Mouse (Mus musculus) hindbrain, embryonic 11.5 days (tissue): ENCODE measurements around the gene Apba3. TPM values are rescaled to one million over a fixed set of nuclear protein-coding genes. Genes with fewer than 3 reads are reported as not detected.

Source experiments
- ATAC-seq: fragments of 200-750 bp; cut with Nextera tagmentation; 2 replicates; pipeline ENCODE4 v1.8.0; 2017; ENCODE audit warnings: mild to moderate bottlenecking, moderate TSS enrichment, moderate library complexity; ENCODE audit not compliant: low FRiP score
- DNase-seq: peaks from one replicate; pipeline ENCODE4 v3.0.0-alpha.2; 2015; ENCODE audit warnings: low spot score
- H3K27ac ChIP-seq: fragments of 300-500 bp; sonication (generic); 2 replicates; pipeline ENCODE4 v1.5.1; 2014; ENCODE audit warnings: mild to moderate bottlenecking, low read depth, low read length
- H3K27me3 ChIP-seq: fragments of 300-500 bp; sonication (generic); 2 replicates; pipeline ENCODE4 v1.6.1; 2014; ENCODE audit warnings: mild to moderate bottlenecking, low read length, moderate library complexity, mixed read lengths; ENCODE audit not compliant: control insufficient read depth, insufficient read depth
- H3K36me3 ChIP-seq: fragments of 300-500 bp; sonication (generic); 2 replicates; pipeline ENCODE4 v1.6.1; 2014; ENCODE audit warnings: mild to moderate bottlenecking, low read length, moderate library complexity, mixed read lengths; ENCODE audit not compliant: control insufficient read depth, insufficient read depth
- H3K4me1 ChIP-seq: fragments of 300-500 bp; sonication (generic); replicated peaks from 2 replicates; pipeline ENCODE4 v1.6.1; 2014; ENCODE audit warnings: low read length, mixed read lengths; ENCODE audit not compliant: control insufficient read depth, insufficient read depth
- H3K4me2 ChIP-seq: fragments of 300-500 bp; sonication (generic); replicated peaks from 2 replicates; pipeline ENCODE4 v1.6.1; 2014; ENCODE audit warnings: mild to moderate bottlenecking, low read depth, low read length
- H3K4me3 ChIP-seq: fragments of 300-500 bp; sonication (generic); 2 replicates; pipeline ENCODE4 v1.5.1; 2014; ENCODE audit warnings: low read depth, low read length
- H3K9ac ChIP-seq: fragments of 300-500 bp; sonication (generic); 2 replicates; pipeline ENCODE4 v1.6.1; 2014; ENCODE audit warnings: low read depth, low read length
- H3K9me3 ChIP-seq: fragments of 300-500 bp; sonication (generic); 2 replicates; pipeline ENCODE4 v1.6.1; 2016; ENCODE audit warnings: low read length; ENCODE audit not compliant: control insufficient read depth
- WGBS: fragments of 180-500 bp; shearing (Covaris S2); extraction: QIAGEN DNeasy Blood & Tissue Kit; methylation state at CpG from one replicate; pipeline ENCODE4 v1.1.7; 2014; 5-methylcytosine and 5-hydroxymethylcytosine counted together
- polyA plus RNA-seq: library from polyadenylated mRNA; unstranded; fragments of >200 nt; fragmentation: Nextera tagmentation; extraction: Ambion mirVana; gene quantifications from 2 replicates; pipeline ENCODE4 v1.2.1, GENCODE M21; 2014

Apba3 gene
- polyA plus RNA-seq, 1 experiment from 2014 or later: 32.1 TPM

DNA sequence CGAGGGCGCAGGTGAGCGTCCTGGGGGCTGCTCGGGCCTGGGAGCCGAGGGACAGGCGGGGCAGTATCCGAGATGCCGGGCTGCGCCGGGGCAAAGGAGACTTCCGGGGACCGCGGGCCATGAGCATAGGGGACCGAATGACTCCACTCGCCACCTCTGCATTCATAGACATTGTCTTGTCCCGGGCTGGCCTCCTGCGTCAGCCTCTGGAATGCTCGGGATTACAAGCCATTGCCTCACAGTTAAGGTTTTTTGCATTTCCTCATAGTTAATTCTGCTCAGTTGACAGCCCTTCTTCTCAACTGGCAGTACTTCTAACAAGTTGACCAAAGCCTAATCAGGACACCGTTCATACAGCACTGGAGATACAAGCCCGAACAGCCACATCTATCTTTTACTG is 54.7 kb downstream of the Apba3 start:
- ATAC-seq: peak; percentile 0
- no peaks in the 10 kb centered on the region for H3K27me3 ChIP-seq
- H3K4me1 ChIP-seq: peaks cover 15% of the 10 kb centered on the region
- H3K4me3 ChIP-seq: peak overlapping the region; percentile 99
- DNase-seq: no peak
- peak overlapping the region; percentile 78 for H3K4me2 ChIP-seq
- H3K9ac ChIP-seq: peak overlapping the region; percentile 90
- no peaks in the 10 kb centered on the region for H3K9me3 ChIP-seq
- 4% methylated on average over 20 of the region's 20 CpGs for WGBS
- peak overlapping the region; percentile 80 for H3K27ac ChIP-seq
- peaks cover 20% of the 10 kb centered on the region for H3K36me3 ChIP-seq

- Histone ChIP-seq H3K4me1 (peaks cover 13% of the 10 kb centered on the region), H3K4me2 (0 out of 2 replicates have a peak overlapping the region, but pooled peaks have one; percentile 78), H3K9me3 (no peaks in the 10 kb centered on the region), H3K9ac (no peak overlapping the region), H3K36me3 (peaks cover 26% of the 10 kb centered on the region), H3K27me3 (no peaks in the 10 kb centered on the region), H3K27ac (no peak overlapping the region), H3K4me3 (peak overlapping the region; percentile 99; the same call in 1 of the 2 replicates)
- no peak for ATAC-seq
- DNase-seq: no peak
- 94% methylated on average over 27 of the region's 27 CpGs for WGBS
These were observed 55.7 kb downstream of the Apba3 start for GRCm38 (mm10) chr10:81322444-81322843.

Other genes starting within 250 kb of the Apba3 start
- gene Diras1, start 241.3 kb upstream of the Apba3 start, polyA plus RNA-seq: 3.4 and 5.8 TPM in 2 replicates
- 9.2 and 11.0 TPM in 2 replicates for gene Slc39a3, start 229.5 kb upstream of the Apba3 start, polyA plus RNA-seq
- gene Sgta, start 206.8 kb upstream of the Apba3 start, polyA plus RNA-seq: 200 and 210 TPM in 2 replicates
- 44.1 and 46.4 TPM in 2 replicates for gene Thop1, start 196.9 kb upstream of the Apba3 start, polyA plus RNA-seq
- gene Creb3l3, start 168.1 kb upstream of the Apba3 start, polyA plus RNA-seq: 0.23 and 0.49 TPM in 2 replicates
- 201 and 203 TPM in 2 replicates for gene Map2k2, start 161.0 kb upstream of the Apba3 start, polyA plus RNA-seq
- gene Zbtb7a, start 131.7 kb upstream of the Apba3 start, polyA plus RNA-seq: 6.6 and 7.9 TPM in 2 replicates
- 52.7 and 54.1 TPM in 2 replicates for gene Pias4, start 99.0 kb upstream of the Apba3 start, polyA plus RNA-seq
- 380 and 413 TPM in 2 replicates for gene Eef2, start 90.3 kb upstream of the Apba3 start, polyA plus RNA-seq
- gene Dapk3, start 84.0 kb upstream of the Apba3 start, polyA plus RNA-seq: 49.9 and 53.3 TPM in 2 replicates
- not detected in 2 replicates for gene 4930442H23Rik, start 83.1 kb upstream of the Apba3 start, polyA plus RNA-seq
- gene Nmrk2, start 64.9 kb upstream of the Apba3 start, polyA plus RNA-seq: 0.08 TPM in 1 of 2 replicates, not detected in the other
- 22.8 and 23.8 TPM in 2 replicates for gene Atcay, start 36.1 kb upstream of the Apba3 start, polyA plus RNA-seq
- gene Zfr2, start 33.8 kb upstream of the Apba3 start, polyA plus RNA-seq: 3.4 and 4.3 TPM in 2 replicates
- gene Matk, start 14.0 kb upstream of the Apba3 start, polyA plus RNA-seq: 3.1 and 3.3 TPM in 2 replicates
- 179 and 182 TPM in 2 replicates for gene Mrpl54, start within 50 bp of the Apba3 start, polyA plus RNA-seq
- 3.8 and 3.9 TPM in 2 replicates for gene Tjp3, start 24.6 kb downstream of the Apba3 start, polyA plus RNA-seq
- 46.3 and 47.0 TPM in 2 replicates for gene Pip5k1c, start 26.0 kb downstream of the Apba3 start, polyA plus RNA-seq
- 26.0 and 28.9 TPM in 2 replicates for gene Cactin, start 54.1 kb downstream of the Apba3 start, polyA plus RNA-seq
- gene Tbxa2r, start 61.8 kb downstream of the Apba3 start, polyA plus RNA-seq: 2.3 TPM in 2 replicates
- gene Gipc3, start 76.3 kb downstream of the Apba3 start, polyA plus RNA-seq: not detected in 2 replicates
- gene Hmg20b, start 83.5 kb downstream of the Apba3 start, polyA plus RNA-seq: 90.2 and 100 TPM in 2 replicates
- 3.9 and 4.6 TPM in 2 replicates for gene Mfsd12, start 90.5 kb downstream of the Apba3 start, polyA plus RNA-seq
- gene 4930404N11Rik, start 98.9 kb downstream of the Apba3 start, polyA plus RNA-seq: 0.47 TPM in 1 of 2 replicates, not detected in the other
- 83.0 and 92.1 TPM in 2 replicates for gene Fzr1, start 111.6 kb downstream of the Apba3 start, polyA plus RNA-seq
- gene Dohh, start 117.5 kb downstream of the Apba3 start, polyA plus RNA-seq: 44.8 and 52.6 TPM in 2 replicates
- gene Gm48551, start 117.5 kb downstream of the Apba3 start, polyA plus RNA-seq: 2.2 and 3.2 TPM in 2 replicates
- gene Gm48552, start 122.0 kb downstream of the Apba3 start, polyA plus RNA-seq: 0.49 and 1.0 TPM in 2 replicates
- 2.7 and 4.1 TPM in 2 replicates for gene Smim24, start 126.1 kb downstream of the Apba3 start, polyA plus RNA-seq
- 10.9 and 11.9 TPM in 2 replicates for gene Nfic, start 188.7 kb downstream of the Apba3 start, polyA plus RNA-seq
- gene Celf5, start 215.7 kb downstream of the Apba3 start, polyA plus RNA-seq: 12.7 and 13.7 TPM in 2 replicates
- 43.5 and 46.9 TPM in 2 replicates for gene Ncln, start 229.4 kb downstream of the Apba3 start, polyA plus RNA-seq
- 0.15 and 0.24 TPM in 2 replicates for gene S1pr4, start 233.2 kb downstream of the Apba3 start, polyA plus RNA-seq